Mouse (Mus musculus) embryo, embryonic 10.5 days (tissue): ENCODE measurements around the gene Bbs9.

Source experiments
- DNase-seq: peaks from one replicate; pipeline ENCODE4 v3.0.0-alpha.2; 2015; ENCODE audit warnings: low spot score

Gene Bbs9

DNA sequence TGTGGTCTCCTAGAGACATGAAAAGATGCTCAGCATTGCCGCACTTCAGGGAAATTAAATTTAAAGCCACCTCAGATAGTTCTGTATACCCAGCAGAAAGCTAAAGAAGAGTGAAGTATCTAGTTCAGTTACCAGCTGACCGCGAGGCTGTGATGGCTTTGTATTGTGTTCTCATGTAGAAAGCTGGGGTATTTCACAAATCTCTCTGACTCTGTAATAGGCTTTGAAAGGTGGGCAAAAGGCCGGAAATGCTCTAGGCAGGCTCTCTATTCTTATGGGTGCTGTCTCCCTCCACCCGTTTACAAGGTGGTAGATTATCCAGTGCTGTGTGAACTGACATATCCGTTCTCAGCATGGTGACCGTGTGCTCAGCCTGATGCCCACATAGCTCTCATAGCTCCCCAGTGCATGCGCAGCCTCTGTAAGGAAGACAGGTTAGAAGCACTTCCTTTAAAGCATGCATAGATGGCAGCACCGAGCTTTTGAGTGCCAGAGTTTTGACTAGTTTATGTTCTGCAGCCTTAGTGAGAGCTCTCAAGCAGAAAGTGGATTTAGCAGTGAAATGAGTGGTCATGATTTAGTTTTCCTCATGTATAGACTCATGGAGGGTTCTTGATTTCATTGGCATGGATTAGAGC is 57.4 kb downstream of the Bbs9 start:
- peak; percentile 81 for DNase-seq

- no peak for DNase-seq
These were observed 62.4 kb downstream of the Bbs9 start for GRCm38 (mm10) chr9:22537767-22538373.

- DNase-seq = no peak
These were observed 64.0 kb downstream of the Bbs9 start for GRCm38 (mm10) chr9:22539546-22539945.

DNA sequence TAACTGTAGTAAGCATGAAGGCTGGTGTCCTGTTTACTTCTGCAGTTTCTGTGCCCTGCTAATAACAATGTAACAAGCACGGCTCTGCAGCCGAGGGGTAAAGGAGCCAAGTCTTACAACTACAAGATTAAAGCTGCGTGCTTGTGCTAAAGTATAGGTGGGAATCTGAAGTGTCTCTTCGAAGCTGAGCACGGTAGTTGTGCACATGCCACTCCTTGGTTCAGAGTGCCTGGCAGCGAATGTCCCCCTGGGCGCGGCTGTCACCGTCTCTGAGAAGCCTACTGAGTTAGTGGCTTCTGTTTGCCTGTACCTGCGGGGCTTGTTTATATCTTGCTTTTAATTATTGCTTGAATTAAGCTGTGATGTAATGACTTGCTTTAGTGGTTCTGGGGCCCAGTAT is 65.6 kb downstream of the Bbs9 start:
- no peak for DNase-seq

GRCm38 (mm10) chr9:22543467-22543866 is 68.0 kb downstream of the Bbs9 start:
- no peak for DNase-seq

DNA sequence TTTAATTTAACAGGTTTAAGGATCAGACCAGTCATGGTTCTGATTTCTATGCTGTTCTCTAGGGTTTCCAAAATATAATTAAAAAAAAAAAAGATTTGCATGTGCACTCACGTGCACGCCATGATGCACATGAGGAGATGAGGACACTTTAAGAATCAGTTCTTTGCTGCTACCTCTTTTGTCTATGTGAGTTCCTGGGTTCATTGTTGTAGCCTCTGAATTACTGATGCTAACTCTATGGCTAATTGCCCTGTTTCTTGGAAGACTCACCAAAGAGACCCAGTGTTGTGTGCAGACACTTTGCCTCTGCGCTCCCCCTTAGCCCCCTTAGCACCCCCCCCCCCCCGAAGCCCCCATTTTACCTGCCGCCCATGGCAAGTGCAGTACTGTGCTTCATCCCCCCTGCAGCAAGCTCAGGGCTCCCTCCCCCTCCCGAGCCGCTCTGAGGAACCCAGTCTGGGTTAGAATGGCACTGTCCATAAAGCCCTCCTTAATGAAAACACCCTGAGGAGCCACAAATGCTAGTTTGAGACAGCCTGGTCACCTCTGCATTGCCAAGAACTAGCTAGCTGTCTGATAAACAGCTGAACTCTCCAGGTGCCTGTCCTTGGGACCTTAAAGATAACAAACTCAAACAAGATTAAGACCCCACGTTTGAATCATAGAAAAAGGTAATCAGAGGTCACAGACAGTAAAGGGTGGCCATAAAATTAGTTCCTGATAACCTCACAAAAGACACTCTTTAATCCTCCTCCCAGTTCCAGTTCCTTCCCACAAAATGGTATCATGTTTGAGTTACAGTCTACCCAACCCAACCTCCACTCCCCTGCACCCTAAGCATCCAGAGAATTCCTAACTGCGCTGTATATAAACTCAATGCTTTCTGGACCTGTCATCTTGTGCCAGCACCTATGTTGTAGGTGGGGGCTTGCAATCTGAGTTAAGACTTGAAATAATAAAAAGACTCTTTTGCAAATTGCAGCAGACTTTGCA is 69.1 kb downstream of the Bbs9 start:
- no peak for DNase-seq

DNA sequence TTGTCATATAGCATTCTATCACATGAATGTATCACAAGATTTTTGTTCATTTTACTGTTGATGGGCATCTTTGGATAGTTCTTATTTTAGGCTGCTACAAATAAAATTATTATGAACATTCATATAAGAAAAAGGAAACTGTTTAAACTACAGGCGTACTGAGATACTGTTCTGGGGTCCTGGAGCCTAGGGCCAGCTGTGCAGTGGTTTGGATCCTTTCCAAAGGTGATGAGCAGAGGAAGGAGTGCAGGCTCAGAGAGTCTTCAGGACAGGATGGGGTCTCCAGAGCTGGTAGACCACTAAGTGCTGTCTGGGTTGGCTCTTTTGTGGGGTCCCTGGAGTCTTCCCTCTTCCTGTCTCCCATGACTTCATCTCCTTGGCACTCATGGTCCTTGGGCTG is 75.8 kb downstream of the Bbs9 start:
- no peak for DNase-seq

- no peak for DNase-seq
These were observed 80.6 kb downstream of the Bbs9 start for GRCm38 (mm10) chr9:22556076-22556475.

DNA sequence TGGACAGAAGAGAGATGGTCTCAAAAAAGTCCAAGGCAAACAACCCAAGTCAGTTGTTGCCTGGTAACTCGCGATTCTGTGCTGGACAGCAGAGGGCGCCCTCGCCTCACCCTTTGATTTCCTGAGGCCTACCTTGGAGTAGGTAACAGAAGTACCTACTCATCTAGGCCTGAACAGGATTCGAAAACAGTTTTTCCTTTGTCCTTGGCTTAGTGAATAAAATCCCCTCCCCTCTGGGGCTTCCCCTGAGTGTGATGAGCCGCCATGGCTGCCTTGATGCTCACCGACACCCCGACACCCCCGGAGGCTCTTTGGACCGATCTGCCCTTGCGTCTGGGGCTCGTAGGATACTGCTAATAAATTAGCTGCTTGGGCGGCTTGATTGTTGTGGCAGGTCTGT is 82.0 kb downstream of the Bbs9 start:
- peak; percentile 70 for DNase-seq

DNA sequence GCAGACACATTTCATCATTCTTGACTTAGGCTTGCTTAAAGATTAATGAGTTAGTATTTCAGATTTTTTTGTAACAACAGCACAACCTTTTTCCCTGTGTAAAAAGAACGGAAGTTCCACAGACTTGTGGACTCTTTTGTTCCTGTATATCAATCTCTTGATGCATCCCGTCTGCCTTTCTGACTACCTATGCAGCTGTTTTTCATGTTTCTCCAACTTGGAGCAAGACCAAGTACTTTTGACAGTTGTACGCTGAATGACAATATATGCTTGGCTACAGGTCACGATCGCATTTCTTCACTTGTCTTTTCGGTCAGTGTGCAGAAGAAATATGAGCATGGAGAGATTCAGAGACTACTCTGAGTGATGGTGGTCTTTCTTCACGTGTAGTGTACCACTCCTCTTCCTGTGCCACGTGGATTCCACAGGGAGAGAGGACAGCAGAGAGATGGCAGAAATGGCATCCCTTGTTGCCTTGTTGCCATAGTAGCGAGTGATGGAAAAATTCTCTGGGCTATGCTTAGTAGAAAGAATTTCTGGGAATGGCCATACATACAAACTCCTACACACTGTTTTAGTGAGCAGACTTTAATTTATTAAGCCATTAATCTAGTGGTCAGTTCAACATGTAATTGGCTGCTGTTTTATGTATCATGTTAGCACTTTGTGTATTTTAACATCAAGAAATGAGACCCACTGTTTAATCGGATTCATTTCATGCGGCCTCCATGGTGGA is 88.3 kb downstream of the Bbs9 start:
- no peak for DNase-seq

GRCm38 (mm10) chr9:22567726-22568125 is 92.2 kb downstream of the Bbs9 start:
- DNase-seq = no peak

DNA sequence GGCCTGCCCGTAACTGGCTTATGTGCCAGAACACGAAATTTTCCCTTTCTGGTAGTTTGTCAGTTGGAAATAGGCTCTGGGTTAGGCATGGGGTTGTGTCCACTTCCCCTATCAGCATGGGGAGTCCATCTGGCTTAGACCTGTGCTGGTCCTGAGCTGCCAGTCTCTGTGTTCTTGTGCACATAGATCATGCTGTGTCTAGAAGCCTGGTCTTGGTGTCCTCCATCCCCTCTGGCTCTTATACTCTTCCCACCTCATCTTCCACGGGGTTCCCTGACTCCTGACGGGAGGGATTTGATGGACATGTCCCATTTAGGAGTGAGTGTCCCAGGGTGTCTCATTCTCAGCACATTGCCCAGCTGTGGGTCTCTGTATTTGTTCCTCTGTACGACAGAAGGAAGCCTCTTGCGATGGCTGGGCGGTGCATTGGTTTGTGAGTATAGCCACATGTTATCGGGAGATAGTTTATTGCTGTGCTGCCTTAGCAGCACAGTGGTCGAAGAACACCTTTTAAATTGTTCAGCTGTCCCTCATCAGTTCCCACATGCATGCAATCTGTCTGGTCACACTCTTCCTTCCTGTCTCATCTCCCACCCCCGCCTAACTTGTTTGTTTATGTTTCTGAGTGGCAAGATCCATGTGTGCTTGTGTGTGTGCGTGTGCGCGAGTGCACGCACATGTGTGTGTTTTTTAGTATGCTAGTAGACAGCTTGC is 101.1 kb downstream of the Bbs9 start:
- no peak for DNase-seq

DNA sequence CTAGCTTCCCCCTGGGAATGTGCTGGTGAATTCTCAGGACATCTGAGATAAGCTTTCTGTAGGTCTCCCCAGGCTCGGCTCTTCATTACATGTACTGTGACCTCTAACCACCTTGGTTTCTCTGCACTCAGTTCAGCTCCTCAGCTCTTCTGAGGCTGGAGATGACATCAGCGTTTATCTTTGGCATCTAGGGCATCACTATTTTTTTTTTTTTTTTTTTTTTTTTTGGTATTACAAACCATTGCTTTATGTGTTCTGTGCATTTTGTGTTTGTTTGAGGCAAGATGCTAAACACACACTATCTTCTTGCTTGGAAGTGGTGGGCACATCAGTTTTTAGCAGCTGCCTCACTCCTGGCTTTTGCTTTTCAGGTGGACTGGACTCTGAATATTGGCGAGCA is 102.8 kb downstream of the Bbs9 start:
- DNase-seq = no peak

DNA sequence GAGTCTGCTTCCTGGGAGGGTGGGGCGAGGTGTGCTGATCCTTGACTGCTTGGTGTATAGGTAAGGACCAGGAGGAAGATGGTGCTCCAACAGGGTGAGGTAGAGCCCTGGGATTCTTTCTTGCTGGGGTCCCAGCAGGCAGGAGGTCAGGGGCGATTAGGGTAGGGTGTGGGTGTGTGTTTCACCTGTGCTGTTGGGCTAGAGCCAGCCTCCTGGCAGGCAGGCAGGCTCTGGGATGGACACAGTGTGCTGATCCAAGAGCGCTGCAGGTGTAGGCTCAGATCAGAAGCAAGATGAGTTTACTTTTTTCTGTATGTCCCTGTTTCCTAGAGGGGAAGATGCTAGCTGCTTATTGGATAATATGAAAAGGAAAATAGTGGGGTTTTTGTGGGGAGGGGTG is 108.7 kb downstream of the Bbs9 start:
- DNase-seq = no peak

DNA sequence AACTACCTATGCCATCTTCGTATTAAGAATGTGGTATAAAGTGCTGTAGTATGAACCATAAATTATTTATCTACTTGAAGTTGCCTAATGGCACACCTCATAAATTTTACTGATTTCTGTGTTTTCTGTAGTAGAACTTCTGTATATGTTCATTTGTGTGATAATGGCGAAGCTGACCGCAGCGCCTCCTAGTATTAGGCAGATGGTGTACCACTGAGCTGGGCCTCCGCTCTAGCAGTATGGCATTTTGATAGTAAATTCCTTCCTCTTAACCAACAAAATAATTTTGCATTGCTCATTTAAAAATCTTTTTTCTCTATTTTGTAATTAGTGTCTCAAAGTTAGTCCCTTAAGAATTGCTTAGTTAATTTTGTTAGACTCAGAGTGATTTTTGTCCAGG is 117.5 kb downstream of the Bbs9 start:
- DNase-seq = no peak

DNA sequence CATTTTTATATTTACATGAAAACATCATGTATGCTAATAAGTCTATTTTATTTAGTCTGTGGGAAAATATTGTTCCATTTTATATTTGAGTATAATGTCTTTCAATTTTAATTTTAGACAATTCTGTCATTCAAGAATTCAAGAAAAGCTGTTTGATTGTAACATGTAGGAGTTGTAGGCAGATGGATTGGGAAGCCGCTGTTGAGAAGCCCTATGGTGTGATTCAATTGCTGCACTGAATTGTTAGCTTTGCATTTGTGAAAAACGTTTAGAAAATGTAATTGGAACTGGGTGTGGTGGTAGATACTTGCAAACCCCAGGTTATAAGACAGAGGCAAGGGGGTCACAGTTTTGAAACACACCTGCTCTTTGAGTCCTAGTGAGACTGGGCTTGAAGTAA is 121.1 kb downstream of the Bbs9 start:
- DNase-seq = no peak

DNA sequence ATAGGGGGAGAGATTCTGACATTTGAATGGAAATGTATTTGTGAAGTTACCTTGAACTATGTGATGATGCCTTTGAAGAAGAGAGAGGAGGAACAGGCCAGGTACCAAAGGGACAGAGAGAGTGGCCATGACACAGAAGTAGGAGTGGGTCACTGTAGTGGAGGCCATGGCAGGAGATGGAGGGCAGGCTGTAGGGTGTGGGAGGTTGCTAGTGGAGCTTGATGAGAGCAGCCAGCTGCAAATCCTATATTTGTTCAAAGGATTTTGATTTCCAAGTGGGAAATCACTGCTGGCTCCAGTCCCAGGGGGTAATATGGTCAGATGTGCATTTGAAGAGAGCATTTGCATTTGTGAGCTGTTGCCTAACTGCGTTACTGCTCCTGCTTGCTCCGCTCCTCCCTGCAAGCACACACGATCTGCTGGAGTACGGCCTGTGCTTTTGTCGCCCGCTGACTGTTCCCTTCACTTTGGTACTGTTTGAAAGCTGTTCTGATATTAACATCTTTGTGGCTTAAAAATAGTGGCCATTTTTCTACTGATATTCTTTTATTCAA is 137.8 kb downstream of the Bbs9 start:
- DNase-seq = no peak

GRCm38 (mm10) chr9:22619245-22619644 is 143.7 kb downstream of the Bbs9 start:
- no peak for DNase-seq

- peak; percentile 74 for DNase-seq
These were observed 149.5 kb downstream of the Bbs9 start for GRCm38 (mm10) chr9:22624966-22625365.

DNA sequence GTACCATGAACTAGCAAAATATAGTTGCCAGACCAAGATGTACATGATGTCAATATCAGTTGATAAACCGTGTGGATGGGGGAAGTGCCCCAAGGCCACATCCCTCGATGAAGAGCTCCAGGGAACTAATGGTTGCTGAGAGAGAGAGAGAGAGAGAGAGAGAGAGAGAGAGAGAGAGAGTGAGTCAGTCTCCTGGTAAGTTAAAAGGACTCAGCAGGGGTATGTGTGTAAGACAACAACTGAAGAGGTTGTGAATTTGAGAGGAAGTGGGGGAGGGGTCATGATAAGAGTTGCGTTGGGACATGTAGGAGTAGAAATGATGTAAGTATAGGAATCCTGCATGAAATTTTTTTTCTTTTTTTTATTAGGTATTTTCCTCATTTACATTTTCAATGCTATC is 150.5 kb downstream of the Bbs9 start:
- DNase-seq = no peak

DNA sequence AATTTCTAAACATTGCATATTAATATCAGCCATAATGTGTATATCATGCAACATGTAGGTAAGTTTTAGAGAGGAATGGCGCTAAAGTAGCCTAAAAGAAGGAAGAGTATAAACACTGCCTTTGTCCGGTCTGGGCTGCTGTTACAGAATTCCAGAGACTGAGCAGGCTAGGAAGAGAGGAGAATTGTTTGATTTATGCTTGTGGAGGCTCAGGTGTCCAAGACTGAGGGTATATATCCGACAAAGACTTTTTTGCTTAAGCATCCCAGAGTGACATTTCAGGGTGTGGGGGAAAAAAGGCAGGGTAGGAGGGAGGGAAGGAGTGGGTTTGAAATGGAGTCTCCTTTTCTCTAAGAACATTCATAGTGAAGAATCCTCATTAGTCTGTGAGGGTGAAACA is 152.4 kb downstream of the Bbs9 start:
- DNase-seq = no peak
